Mouse (Mus musculus) heart, postnatal 0 days (tissue): ENCODE results near the gene Stc2.

Experiments
- CTCF ChIP-seq: IDR thresholded peaks from 2 replicates; pipeline ENCODE4 v1.5.1; 2016; ENCODE audit warnings: antibody characterized with exemption, control low read depth, low read depth
- EP300 ChIP-seq: IDR thresholded peaks from 2 replicates; pipeline ENCODE4 v1.6.1; 2016; ENCODE audit warnings: antibody characterized with exemption, low read depth

DNA sequence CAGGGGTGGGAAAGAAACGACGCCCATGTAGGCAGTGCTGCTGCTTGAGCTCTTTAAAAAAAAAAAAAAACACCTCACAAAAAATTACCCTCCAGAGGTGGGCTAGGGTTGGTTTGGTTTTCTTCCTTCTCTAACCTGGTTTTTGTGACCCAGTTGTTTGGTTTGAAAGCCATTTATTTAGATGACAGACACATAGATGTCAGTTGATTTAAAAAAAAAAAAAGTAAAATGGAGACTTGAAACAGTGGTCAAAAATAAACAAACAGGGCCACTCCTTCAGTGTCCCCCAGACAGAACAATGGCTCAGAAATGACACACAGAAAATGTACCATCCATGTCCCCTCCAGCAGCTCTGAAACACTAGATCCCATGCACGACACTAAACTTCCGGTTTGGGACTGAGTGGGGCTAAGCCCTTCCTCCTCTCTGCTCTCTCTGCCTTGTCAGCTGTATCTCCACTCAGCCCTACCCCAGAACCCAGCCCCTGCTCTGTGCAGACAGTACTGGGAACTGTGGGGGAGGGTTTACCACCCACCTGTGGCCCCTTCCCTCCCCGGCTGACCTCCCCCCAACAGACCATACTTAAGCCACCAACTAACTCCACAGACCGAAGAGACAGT lies 10.5 kb downstream of the Stc2 start:
- TF ChIP-seq CTCF = no peak
- TF ChIP-seq EP300 = no peak
